ENCODE assay signal across 18 mouse cellular contexts in the genomic region with DNA sequence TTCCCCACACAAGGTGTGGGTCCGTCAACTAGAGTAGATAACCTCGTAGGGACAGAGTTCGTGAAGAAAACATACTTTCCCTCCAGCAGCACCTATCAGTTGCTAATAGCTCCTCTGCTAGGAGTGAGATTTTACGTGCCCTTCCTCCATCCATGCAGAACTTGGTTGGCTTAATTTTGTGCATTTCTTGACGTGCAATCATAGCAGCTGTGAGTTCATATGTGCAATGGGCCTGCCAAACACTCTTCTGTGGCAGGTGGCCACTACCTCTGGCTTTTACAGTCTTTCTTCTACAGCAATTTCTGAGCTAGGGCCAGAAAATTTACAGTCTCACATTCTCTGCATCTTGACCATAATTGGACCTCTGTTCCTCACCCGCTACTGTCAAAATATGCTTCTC.
DNase-seq lines count a peak whose midpoint lies in the region; ATAC-seq and TF ChIP-seq lines count a peak whose summit lies in the region.
"Had no signal": no experiment of that assay in that cellular context is flagged by ENCODE, and none has a peak within 500 bp of the region (broad histone marks: within the 10 kb centered on the region; RNA-seq: fewer than 3 reads in every experiment).

No protein-coding gene starts in this region.

- H3K27me3 ChIP-seq in limb, embryonic 14.5 days (ENCODE audit: control insufficient read depth, insufficient read depth, low read length): no peaks in the 10 kb centered on the region
- no peaks in the 10 kb centered on the region for H3K27me3 ChIP-seq in limb, embryonic 15.5 days
- H3K27me3 ChIP-seq: embryonic facial prominence, embryonic 12.5 days; forebrain, embryonic 13.5 days; forebrain, embryonic 15.5 days had no signal

- 0 out of 2 replicates have a peak, but pooled peaks cover 4% of the 10 kb centered on the region for H3K4me1 ChIP-seq in limb, embryonic 14.5 days (ENCODE audit: control insufficient read depth, insufficient read depth, low read length)
- H3K4me1 ChIP-seq in limb, embryonic 15.5 days: no peaks in the 10 kb centered on the region
- H3K4me1 ChIP-seq: forebrain, embryonic 15.5 days had no signal

- no peak overlapping the region for H3K27ac ChIP-seq in limb, embryonic 14.5 days (replicated peaks; ENCODE audit: low read depth, low read length)
- H3K27ac ChIP-seq in limb, embryonic 15.5 days: 0 out of 2 replicates have a peak overlapping the region, but pooled peaks have one; percentile 43
- H3K27ac ChIP-seq: embryonic facial prominence, embryonic 10.5 days; embryonic facial prominence, embryonic 12.5 days; forebrain, embryonic 13.5 days; forebrain, embryonic 15.5 days had no signal

- peaks cover 3% of the 10 kb centered on the region; the same call in 1 of the 2 replicates for H3K9me3 ChIP-seq in limb, embryonic 14.5 days (ENCODE audit: control insufficient read depth, low read length)
- H3K9me3 ChIP-seq in limb, embryonic 15.5 days: no peaks in the 10 kb centered on the region
- H3K9me3 ChIP-seq: embryonic facial prominence, embryonic 12.5 days; forebrain, embryonic 13.5 days; forebrain, embryonic 15.5 days had no signal

- no peak for TF ChIP-seq POLR2A in limb, embryonic 14.5 days (IDR thresholded peaks at IDR 0.05; ENCODE audit: borderline replicate concordance, extremely low read depth, insufficient read depth, insufficient read length)

- ATAC-seq in limb, embryonic 14.5 days (ENCODE audit: low FRiP score, low read depth): no peak
- no peak for ATAC-seq in limb, embryonic 15.5 days (ENCODE audit: insufficient number of reproducible peaks, low FRiP score, low TSS enrichment, low read depth)
- ATAC-seq: forebrain, embryonic 13.5 days; forebrain, embryonic 15.5 days; forebrain, postnatal 0 days had no signal

- intact Hi-C loops in heart, postnatal 36 days (cut with DNase I): no loop called here
- intact Hi-C loops in left cerebral cortex, postnatal 4 days (cut with DNase I): no loop called here

- peak; percentile 52 for DNase-seq in heart, adult 11 months
- no peak for DNase-seq in heart, postnatal 36 days
- DNase-seq in left cerebral cortex, postnatal 4 days: peak; percentile 5
- DNase-seq in left cerebral cortex, adult 18-20 months (ENCODE audit: low spot score in 2 of 2): no peak
- peak; percentile 37 for DNase-seq in limb, embryonic 14.5 days (ENCODE audit: low spot score)
- no peak for DNase-seq in adrenal gland, postnatal 10 days
- DNase-seq: adrenal gland, adult 2 months; adrenal gland, postnatal 14 days; adrenal gland, postnatal 36 days; cerebellum, adult 11-12 months; cerebellum, adult 2 months; cerebellum, adult 9-10 months; forebrain, postnatal 0 days had no signal

- no peak overlapping the region for H3K9ac ChIP-seq in limb, embryonic 14.5 days (ENCODE audit: low read depth, low read length, severe bottlenecking)
- H3K9ac ChIP-seq in limb, embryonic 15.5 days: no peak overlapping the region
- H3K9ac ChIP-seq: embryonic facial prominence, embryonic 12.5 days; forebrain, embryonic 13.5 days; forebrain, embryonic 15.5 days; forebrain, postnatal 0 days had no signal

- no peak overlapping the region for H3K4me2 ChIP-seq in limb, embryonic 14.5 days (replicated peaks; ENCODE audit: low read depth, low read length, severe bottlenecking)
- H3K4me2 ChIP-seq in limb, embryonic 15.5 days: no peak overlapping the region
- H3K4me2 ChIP-seq: embryonic facial prominence, embryonic 12.5 days; forebrain, embryonic 13.5 days; forebrain, embryonic 15.5 days had no signal

- H3K36me3 ChIP-seq in limb, embryonic 14.5 days (ENCODE audit: control insufficient read depth, insufficient read depth, low read length): no peaks in the 10 kb centered on the region
- H3K36me3 ChIP-seq in limb, embryonic 15.5 days: no peaks in the 10 kb centered on the region
- H3K36me3 ChIP-seq: embryonic facial prominence, embryonic 10.5 days; embryonic facial prominence, embryonic 12.5 days; forebrain, embryonic 15.5 days had no signal

- no peak overlapping the region for H3K4me3 ChIP-seq in limb, embryonic 14.5 days (replicated peaks; ENCODE audit: low read length)
- no peak overlapping the region for H3K4me3 ChIP-seq in limb, embryonic 15.5 days
- H3K4me3 ChIP-seq: embryonic facial prominence, embryonic 10.5 days; embryonic facial prominence, embryonic 12.5 days; forebrain, embryonic 13.5 days; forebrain, embryonic 15.5 days had no signal

- WGBS in limb, embryonic 14.5 days: 66% methylated on average over 6 of the region's 6 CpGs
- WGBS in limb, embryonic 15.5 days: 67% methylated on average over 6 of the region's 6 CpGs

Comparison
In these comparisons a context has a peak if more than half of its experiments do, and no peak if none do; other contexts are left out.
1. DNase-seq: peak in heart, adult 11 months (single experiment), left cerebral cortex, postnatal 4 days (single experiment) and limb, embryonic 14.5 days (single experiment); none in heart, postnatal 36 days (0 of 2), left cerebral cortex, adult 18-20 months (0 of 2) and adrenal gland, postnatal 10 days (single experiment).